Mouse (Mus musculus) bone marrow macrophage, adult 2 months (primary cell): Measurements from ENCODE around the gene Thoc7.

ENCODE experiments used
- CTCF ChIP-seq: IDR thresholded peaks from 2 replicates; pipeline ENCODE4 v1.5.1; 2012; ENCODE audit warnings: low read depth, mild to moderate bottlenecking, low read length, moderate library complexity
- POLR2A ChIP-seq: IDR thresholded peaks from 2 replicates; pipeline ENCODE4 v1.6.1; 2012; ENCODE audit warnings: mild to moderate bottlenecking, low read depth, low read length, borderline replicate concordance

DNA sequence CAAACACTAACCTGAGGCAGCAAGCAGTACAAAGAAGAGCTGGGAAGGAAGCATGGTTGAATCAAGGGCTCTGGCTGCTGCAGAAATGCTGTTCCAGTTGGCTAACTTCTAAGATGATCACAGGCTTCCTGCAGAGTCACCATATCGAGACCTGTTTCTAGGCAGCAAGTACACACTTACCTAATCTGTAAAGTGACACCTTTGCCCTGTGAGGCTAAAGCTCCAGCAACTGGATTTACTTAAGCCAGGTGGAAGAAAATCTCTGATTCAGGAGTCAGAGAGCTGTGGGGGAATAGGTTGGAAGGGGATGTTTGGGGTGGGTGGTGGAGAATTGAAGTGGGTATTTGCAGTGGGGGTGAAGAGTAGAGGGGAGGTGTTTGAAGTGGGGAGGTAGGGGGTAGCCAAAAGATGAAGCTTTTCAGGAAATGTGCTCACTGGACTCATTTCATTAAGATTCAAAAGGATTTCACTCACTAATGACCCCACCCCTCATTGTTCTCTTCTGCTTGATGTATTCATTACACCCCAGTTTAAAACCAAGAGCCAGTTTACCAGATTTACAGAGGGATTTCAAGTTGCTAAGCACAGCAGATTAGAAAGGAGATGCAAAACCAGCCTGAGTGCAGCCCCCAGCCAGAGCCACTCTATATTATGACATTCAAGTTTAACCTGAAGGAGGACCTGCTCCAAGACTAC is 47.1 kb downstream of the Thoc7 start, which contains the start of gene Gm281:
- TF ChIP-seq POLR2A (no peak), CTCF (no peak)
